Mouse (Mus musculus): ENCODE data around the gene Csf2rb. TPM values are rescaled to one million over a fixed set of nuclear protein-coding genes. Genes with fewer than 3 reads are reported as not detected.

Csf2rb gene
- polyA plus RNA-seq, 1 experiment from 2014 or later: 2.4 TPM

- H3K27me3 ChIP-seq (replicated peaks): peaks cover 11% of the 10 kb centered on the region
- H3K36me3 ChIP-seq: no peaks in the 10 kb centered on the region
- H3K9me3 ChIP-seq (replicated peaks): no peaks in the 10 kb centered on the region
- peak overlapping the region; percentile 17; the same call in 1 of the 2 replicates for H3K4me2 ChIP-seq
- H3K4me3 ChIP-seq: no peak overlapping the region
- WGBS: 35% methylated on average over 3 of the region's 3 CpGs
- H3K9ac ChIP-seq: peak overlapping the region; percentile 4; the same call in 1 of the 2 replicates
- H3K27ac ChIP-seq (ENCODE audit: poor library complexity, severe bottlenecking): peak overlapping the region; percentile 11; the same call in 1 of the 2 replicates
- H3K4me1 ChIP-seq (replicated peaks): peaks cover 53% of the 10 kb centered on the region
- ATAC-seq (ENCODE audit: insufficient number of reproducible peaks, low FRiP score): no peak
Observed at GRCm38 (mm10) chr15:78403301-78403741, 77.8 kb downstream of the Csf2rb start.

Small RNAs within 50 kb of the gene (microRNA-seq; reads per million reads assigned to microRNA genes)
- not detected for gene Mir7676-1
- gene Mir7676-2: not detected

Other genes with a start within 250 kb of the Csf2rb start
- not detected in 2 replicates for gene Cacng2, start 205.7 kb upstream of the Csf2rb start, polyA plus RNA-seq (2016; fragmentation: Nextera tagmentation; extraction: Ambion mirVana)
- gene Ift27, start 151.6 kb upstream of the Csf2rb start, polyA plus RNA-seq (2016; fragmentation: Nextera tagmentation; extraction: Ambion mirVana): 34.4 and 38.0 TPM in 2 replicates
- 0.21 and 0.49 TPM in 2 replicates for gene Pvalb, start 119.4 kb upstream of the Csf2rb start, polyA plus RNA-seq (2016; fragmentation: Nextera tagmentation; extraction: Ambion mirVana)
- gene Ncf4, start 81.0 kb upstream of the Csf2rb start, polyA plus RNA-seq (2016; fragmentation: Nextera tagmentation; extraction: Ambion mirVana): 11.2 and 13.7 TPM in 2 replicates
- 0.48 and 0.51 TPM in 2 replicates for gene Csf2rb2, start 20.0 kb upstream of the Csf2rb start, polyA plus RNA-seq (2016; fragmentation: Nextera tagmentation; extraction: Ambion mirVana)
- gene Tex33, start 70.2 kb downstream of the Csf2rb start, polyA plus RNA-seq (2016; fragmentation: Nextera tagmentation; extraction: Ambion mirVana): not detected in 2 replicates
- 7.6 and 9.0 TPM in 2 replicates for gene Tst, start 80.2 kb downstream of the Csf2rb start, polyA plus RNA-seq (2016; fragmentation: Nextera tagmentation; extraction: Ambion mirVana)
- gene Mpst, start 80.7 kb downstream of the Csf2rb start, polyA plus RNA-seq (2016; fragmentation: Nextera tagmentation; extraction: Ambion mirVana): 0.32 and 1.1 TPM in 2 replicates
- gene Kctd17, start 102.8 kb downstream of the Csf2rb start, polyA plus RNA-seq (2016; fragmentation: Nextera tagmentation; extraction: Ambion mirVana): 19.9 and 21.6 TPM in 2 replicates
- gene Tmprss6, start 142.9 kb downstream of the Csf2rb start, polyA plus RNA-seq (2016; fragmentation: Nextera tagmentation; extraction: Ambion mirVana): 0.19 and 0.30 TPM in 2 replicates
- 0.09 TPM in 1 of 2 replicates, not detected in the other for gene Il2rb, start 169.5 kb downstream of the Csf2rb start, polyA plus RNA-seq (2016; fragmentation: Nextera tagmentation; extraction: Ambion mirVana)
- 30.4 and 32.4 TPM in 2 replicates for gene C1qtnf6, start 205.7 kb downstream of the Csf2rb start, polyA plus RNA-seq (2016; fragmentation: Nextera tagmentation; extraction: Ambion mirVana)
- gene Sstr3, start 218.9 kb downstream of the Csf2rb start, polyA plus RNA-seq (2016; fragmentation: Nextera tagmentation; extraction: Ambion mirVana): 0.13 TPM in 1 of 2 replicates, not detected in the other
- 5.5 and 6.9 TPM in 2 replicates for gene Rac2, start 247.0 kb downstream of the Csf2rb start, polyA plus RNA-seq (2016; fragmentation: Nextera tagmentation; extraction: Ambion mirVana)